Mouse (Mus musculus): ENCODE measurements at regions not wholly inside any gene's neighbourhood (a gene's known extent, or its start where the extent isn't known, plus 50 kb on each side); places are given as distances from the start of the nearest gene placed in this dataset.

DNA sequence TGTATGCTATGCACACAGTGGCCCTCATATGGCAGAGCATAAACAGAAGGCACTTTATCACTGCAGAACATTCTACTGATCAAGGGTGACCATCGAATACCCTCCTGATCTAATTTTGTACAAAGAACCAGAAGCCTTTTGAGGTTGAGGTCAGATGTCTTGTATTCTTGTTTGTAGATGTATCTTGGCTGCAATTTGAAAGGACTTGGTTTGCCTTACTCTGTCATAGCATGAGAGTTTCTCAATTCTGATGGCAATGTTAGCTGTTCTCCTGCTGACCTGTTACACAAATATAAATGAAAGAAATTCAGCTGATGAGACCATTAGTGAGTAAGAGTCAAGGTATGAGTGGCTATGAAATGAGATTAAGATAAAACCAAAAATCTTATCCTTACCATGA is 199.1 kb upstream of the Aldoart1 start:
- 60% methylated on average over 1 of the region's 1 CpGs for WGBS (ENCODE audit: insufficient replicate concordance)
- Histone ChIP-seq H3K27ac (ENCODE audit: low read depth) (peak overlapping the region; percentile 34; the same call in 1 of the 2 replicates), H3K4me1 (ENCODE audit: insufficient read depth) (0 out of 2 replicates have a peak, but pooled peaks cover 2% of the 10 kb centered on the region), H3K27me3 (ENCODE audit: insufficient read depth, low read length) (no peaks in the 10 kb centered on the region), H3K9ac (replicated peaks) (no peak overlapping the region), H3K4me3 (ENCODE audit: low read depth, low read length) (no peak overlapping the region), H3K36me3 (replicated peaks; ENCODE audit: insufficient read depth, low read length) (no peaks in the 10 kb centered on the region), H3K9me3 (ENCODE audit: low read length) (no peaks in the 10 kb centered on the region), H3K4me2 (ENCODE audit: low read depth, low read length) (no peak overlapping the region)
- TF ChIP-seq CTCF (IDR thresholded peaks at IDR 0.05; ENCODE audit: low read depth) (no peak), EP300 (IDR thresholded peaks at IDR 0.05; ENCODE audit: low read depth) (no peak)
- peak; percentile 16; the same call in 1 of the 2 replicates for ATAC-seq
- no peak for DNase-seq

DNA sequence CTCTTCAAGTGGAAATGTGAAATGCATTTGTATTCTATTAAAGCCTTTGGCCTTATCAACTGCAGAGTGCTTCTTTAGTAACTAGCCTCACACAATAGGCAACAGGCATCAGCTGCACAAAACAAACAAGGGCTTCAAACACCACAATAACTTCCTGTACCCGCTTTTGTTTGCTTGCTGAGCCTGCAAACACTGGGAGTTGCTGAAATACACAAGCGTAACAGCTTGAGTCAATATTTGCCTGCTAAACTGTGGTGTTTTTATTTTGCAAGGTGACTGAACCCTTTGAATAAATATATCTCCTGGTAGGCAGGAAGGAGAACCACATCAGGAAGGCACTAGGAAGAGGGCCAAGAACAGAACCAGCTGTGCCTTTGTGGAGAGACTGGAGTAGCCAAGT is 195.4 kb upstream of the Aldoart1 start:
- Histone ChIP-seq H3K9ac (replicated peaks) (no peak overlapping the region), H3K9me3 (ENCODE audit: low read length) (no peaks in the 10 kb centered on the region), H3K4me1 (ENCODE audit: insufficient read depth) (0 out of 2 replicates have a peak, but pooled peaks cover 2% of the 10 kb centered on the region), H3K36me3 (replicated peaks; ENCODE audit: insufficient read depth, low read length) (no peaks in the 10 kb centered on the region), H3K4me2 (ENCODE audit: low read depth, low read length) (no peak overlapping the region), H3K4me3 (ENCODE audit: low read depth, low read length) (no peak overlapping the region), H3K27me3 (ENCODE audit: insufficient read depth, low read length) (no peaks in the 10 kb centered on the region), H3K27ac (ENCODE audit: low read depth) (peak overlapping the region; percentile 81)
- no peak for TF ChIP-seq CTCF (IDR thresholded peaks at IDR 0.05; ENCODE audit: low read depth)
- peak; percentile 72 for TF ChIP-seq EP300 (IDR thresholded peaks at IDR 0.05; ENCODE audit: low read depth)
- DNase-seq (peak; percentile 25), ATAC-seq (peak; percentile 94)
- WGBS (ENCODE audit: insufficient replicate concordance), result 43% methylated on average over 2 of the region's 2 CpGs

DNA sequence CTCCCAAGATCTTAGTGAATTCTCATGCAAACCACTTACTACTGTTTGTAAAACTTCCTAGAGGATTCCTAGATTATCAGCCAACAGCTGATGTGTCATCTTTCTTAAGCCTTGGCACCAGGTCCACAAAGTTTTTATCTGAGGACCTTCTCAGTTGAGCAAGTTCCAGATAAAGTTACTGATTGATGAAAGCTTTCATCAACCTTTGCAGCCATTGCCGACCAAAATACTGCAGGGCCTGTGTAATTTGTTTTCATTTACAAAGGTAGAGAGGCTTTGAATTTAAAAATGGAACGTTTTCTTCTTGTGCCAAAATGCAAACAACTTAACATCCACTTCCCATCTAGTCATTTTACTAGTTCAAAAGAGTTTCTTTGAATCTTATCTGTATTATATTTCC is 191.9 kb upstream of the Aldoart1 start:
- Histone ChIP-seq H3K4me1 (ENCODE audit: insufficient read depth) (0 out of 2 replicates have a peak, but pooled peaks cover 2% of the 10 kb centered on the region), H3K9me3 (ENCODE audit: low read length) (no peaks in the 10 kb centered on the region), H3K36me3 (replicated peaks; ENCODE audit: insufficient read depth, low read length) (no peaks in the 10 kb centered on the region), H3K4me2 (ENCODE audit: low read depth, low read length) (no peak overlapping the region), H3K27me3 (ENCODE audit: insufficient read depth, low read length) (no peaks in the 10 kb centered on the region), H3K4me3 (ENCODE audit: low read depth, low read length) (no peak overlapping the region), H3K27ac (ENCODE audit: low read depth) (no peak overlapping the region), H3K9ac (replicated peaks) (no peak overlapping the region)
- ATAC-seq (no peak), DNase-seq (no peak)
- WGBS (ENCODE audit: insufficient replicate concordance), result 18% methylated on average over 2 of the region's 2 CpGs
- no peak for TF ChIP-seq EP300 (IDR thresholded peaks at IDR 0.05; ENCODE audit: low read depth)
- no peak for TF ChIP-seq CTCF (IDR thresholded peaks at IDR 0.05; ENCODE audit: low read depth)

DNA sequence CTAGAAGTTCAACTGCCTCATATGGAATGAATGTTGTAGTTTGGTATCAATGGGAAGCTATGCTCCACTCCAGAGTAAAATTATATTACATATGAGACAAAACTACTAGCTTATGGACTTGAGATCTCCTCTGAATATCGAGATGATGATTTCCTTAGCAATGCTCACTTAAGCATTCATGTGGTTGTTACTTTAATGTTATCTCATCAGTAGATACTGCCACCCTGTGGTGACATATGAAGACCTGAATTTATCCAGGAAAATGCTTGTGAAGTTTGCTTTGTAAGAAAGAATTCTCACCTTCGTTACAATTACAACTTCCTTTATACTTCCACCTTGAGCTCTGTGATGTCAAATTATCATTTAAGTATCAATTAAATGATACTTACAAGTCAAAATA is 190.2 kb upstream of the Aldoart1 start:
- TF ChIP-seq CTCF (IDR thresholded peaks at IDR 0.05; ENCODE audit: low read depth) (peak; percentile 62), EP300 (IDR thresholded peaks at IDR 0.05; ENCODE audit: low read depth) (no peak)
- Histone ChIP-seq H3K4me3 (ENCODE audit: low read depth, low read length) (no peak overlapping the region), H3K9me3 (ENCODE audit: low read length) (no peaks in the 10 kb centered on the region), H3K27ac (ENCODE audit: low read depth) (no peak overlapping the region), H3K4me2 (ENCODE audit: low read depth, low read length) (no peak overlapping the region), H3K27me3 (ENCODE audit: insufficient read depth, low read length) (no peaks in the 10 kb centered on the region), H3K36me3 (replicated peaks; ENCODE audit: insufficient read depth, low read length) (no peaks in the 10 kb centered on the region), H3K4me1 (ENCODE audit: insufficient read depth) (0 out of 2 replicates have a peak, but pooled peaks cover 2% of the 10 kb centered on the region), H3K9ac (replicated peaks) (no peak overlapping the region)
- 37% methylated on average over 2 of the region's 2 CpGs for WGBS (ENCODE audit: insufficient replicate concordance)
- no peak for ATAC-seq
- no peak for DNase-seq

DNA sequence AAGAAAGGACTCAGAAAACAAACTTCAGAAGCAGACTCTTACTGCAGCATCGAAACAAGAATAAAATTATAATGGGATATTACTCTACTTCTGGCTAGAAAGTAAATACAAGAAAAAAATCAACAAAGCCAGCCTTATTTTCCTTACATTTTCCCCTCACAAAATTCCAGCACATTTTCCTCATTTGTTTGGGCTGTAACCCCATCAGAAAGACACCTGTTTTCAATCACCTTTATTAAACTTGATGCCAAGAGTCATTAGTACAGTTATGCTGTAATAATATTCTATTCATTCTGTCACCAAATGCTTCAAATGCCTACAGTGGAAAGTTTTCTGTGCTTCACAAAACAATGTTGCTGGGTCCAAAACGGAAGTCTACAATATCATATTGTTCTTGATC is 189.1 kb upstream of the Aldoart1 start:
- no peak for ATAC-seq
- no peak for DNase-seq
- Histone ChIP-seq H3K4me2 (ENCODE audit: low read depth, low read length) (no peak overlapping the region), H3K4me3 (ENCODE audit: low read depth, low read length) (no peak overlapping the region), H3K4me1 (ENCODE audit: insufficient read depth) (no peaks in the 10 kb centered on the region), H3K27me3 (ENCODE audit: insufficient read depth, low read length) (no peaks in the 10 kb centered on the region), H3K9me3 (ENCODE audit: low read length) (no peaks in the 10 kb centered on the region), H3K9ac (replicated peaks) (no peak overlapping the region), H3K36me3 (replicated peaks; ENCODE audit: insufficient read depth, low read length) (no peaks in the 10 kb centered on the region), H3K27ac (ENCODE audit: low read depth) (no peak overlapping the region)
- WGBS (ENCODE audit: insufficient replicate concordance), result 72% methylated on average over 2 of the region's 2 CpGs
- TF ChIP-seq CTCF (IDR thresholded peaks at IDR 0.05; ENCODE audit: low read depth), result no peak
- TF ChIP-seq EP300 (IDR thresholded peaks at IDR 0.05; ENCODE audit: low read depth), result no peak

DNA sequence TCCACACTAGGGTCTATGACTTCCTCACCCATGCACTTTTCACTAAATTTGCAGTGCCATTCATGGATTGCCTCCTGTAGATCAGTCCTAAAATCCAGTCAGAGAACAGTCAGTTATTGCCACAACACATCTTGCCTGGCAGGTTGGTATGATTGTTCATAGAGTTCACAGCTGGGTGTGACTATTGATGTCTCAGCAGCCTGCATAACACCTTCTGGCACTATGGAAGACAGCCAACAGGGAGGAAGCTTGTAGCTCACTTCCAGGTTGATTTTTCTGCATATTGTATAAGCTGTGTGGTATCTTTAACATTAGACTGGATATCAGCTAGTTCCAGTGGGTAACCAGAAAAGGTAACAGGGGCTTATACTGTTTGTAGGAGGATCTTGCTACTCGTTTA is 145.3 kb upstream of the Aldoart1 start:
- no peak for DNase-seq
- ATAC-seq, result no peak
- Histone ChIP-seq H3K36me3 (replicated peaks; ENCODE audit: insufficient read depth, low read length) (no peaks in the 10 kb centered on the region), H3K9ac (replicated peaks) (no peak overlapping the region), H3K4me3 (ENCODE audit: low read depth, low read length) (no peak overlapping the region), H3K4me1 (ENCODE audit: insufficient read depth) (no peaks in the 10 kb centered on the region), H3K4me2 (ENCODE audit: low read depth, low read length) (no peak overlapping the region), H3K27ac (ENCODE audit: low read depth) (no peak overlapping the region), H3K9me3 (ENCODE audit: low read length) (no peaks in the 10 kb centered on the region), H3K27me3 (ENCODE audit: insufficient read depth, low read length) (no peaks in the 10 kb centered on the region)
- TF ChIP-seq CTCF (IDR thresholded peaks at IDR 0.05; ENCODE audit: low read depth) (no peak), EP300 (IDR thresholded peaks at IDR 0.05; ENCODE audit: low read depth) (no peak)
- WGBS (ENCODE audit: insufficient replicate concordance), result 46% methylated on average over 1 of the region's 1 CpGs

DNA sequence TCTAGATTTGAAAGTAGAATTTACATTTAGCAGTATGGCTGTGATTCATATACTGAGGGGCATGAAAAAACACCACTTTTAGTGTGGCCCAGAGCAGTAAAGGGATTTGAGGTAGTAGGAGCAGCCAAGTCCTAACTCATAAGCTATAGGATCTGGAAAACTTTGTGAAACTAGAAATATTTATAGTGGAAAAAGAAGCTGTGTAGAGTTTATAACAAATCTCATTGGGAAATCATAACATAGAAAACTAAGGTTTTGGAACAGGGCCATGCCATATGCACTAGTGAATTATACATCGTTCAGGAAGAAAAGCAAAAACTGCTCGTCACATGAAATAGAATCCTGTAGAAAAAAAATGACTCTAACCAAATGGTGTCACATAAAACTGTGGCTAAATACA is 143.7 kb upstream of the Aldoart1 start:
- 81% methylated on average over 2 of the region's 2 CpGs for WGBS (ENCODE audit: insufficient replicate concordance)
- DNase-seq (no peak), ATAC-seq (no peak)
- Histone ChIP-seq H3K9ac (replicated peaks) (no peak overlapping the region), H3K4me1 (ENCODE audit: insufficient read depth) (no peaks in the 10 kb centered on the region), H3K27ac (ENCODE audit: low read depth) (no peak overlapping the region), H3K9me3 (ENCODE audit: low read length) (no peaks in the 10 kb centered on the region), H3K4me2 (ENCODE audit: low read depth, low read length) (no peak overlapping the region), H3K27me3 (ENCODE audit: insufficient read depth, low read length) (no peaks in the 10 kb centered on the region), H3K36me3 (replicated peaks; ENCODE audit: insufficient read depth, low read length) (no peaks in the 10 kb centered on the region), H3K4me3 (ENCODE audit: low read depth, low read length) (no peak overlapping the region)
- TF ChIP-seq EP300 (IDR thresholded peaks at IDR 0.05; ENCODE audit: low read depth), result no peak

Data from liver, postnatal 0 days (tissue).